Comparison of ENCODE assay signal across 8 mouse cellular contexts in the genomic region with DNA sequence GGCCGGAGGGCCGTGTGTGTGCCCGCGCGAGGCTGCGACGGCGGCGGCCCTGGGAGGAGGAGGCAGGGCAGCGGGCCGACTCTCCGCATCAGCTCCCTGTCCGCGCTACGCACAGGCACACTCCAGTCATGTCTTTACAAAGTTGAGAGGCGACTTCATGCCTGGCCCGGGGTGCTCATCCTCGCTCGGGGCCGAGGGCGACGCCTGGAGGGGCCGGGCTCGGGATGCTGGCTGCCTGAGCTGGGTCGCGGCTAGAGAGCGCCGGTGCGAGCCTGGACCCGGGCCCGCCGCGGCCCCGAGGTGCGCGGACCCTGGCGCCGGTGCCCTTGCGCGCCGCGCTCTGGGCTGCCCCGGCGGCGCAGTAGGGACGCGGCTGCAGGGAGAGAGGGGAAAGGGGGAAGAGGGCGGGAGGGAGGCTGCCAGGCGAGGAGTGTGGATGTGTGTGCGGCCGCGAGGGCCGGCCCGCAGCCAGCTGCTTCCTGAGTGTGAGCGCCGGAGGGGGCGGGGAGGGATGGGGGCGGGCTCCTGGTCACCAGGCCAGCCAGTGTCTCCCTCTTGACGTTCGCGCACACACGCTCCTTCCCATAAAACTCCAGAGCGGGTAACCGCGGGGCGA. TPM values are rescaled to one million over a fixed set of nuclear protein-coding genes. Genes with fewer than 3 reads are reported as not detected.
A peak's percentile ranks its signal among the peaks of the same experiment; 100 is the strongest.
DNase-seq lines count a peak whose midpoint lies in the region; ATAC-seq and TF ChIP-seq lines count a peak whose summit lies in the region.

A gene (minus strand): TSS at position 302 of the 616 bp plus-strand sequence.

- WGBS in heart, postnatal 0 days: under 1% methylated on average over 57 of the region's 66 CpGs
- under 1% methylated on average over 64 of the region's 66 CpGs for WGBS in neural tube, embryonic 15.5 days

- peak; percentile 70 for DNase-seq in 3T3-L1 (ENCODE audit: low read depth, low spot score)
- peak; percentile 6 for DNase-seq in T-cell, adult 2 months (ENCODE audit: low spot score)
- peak; percentile 64 for DNase-seq in fibroblast of lung, adult 2 months (ENCODE audit: low read depth)
- peak; percentile 79 for DNase-seq in heart, postnatal 0 days (ENCODE audit: low spot score)
- peak; percentile 84 to 92 for DNase-seq in kidney, postnatal 25 days
- peak; percentile 64 to 75 for DNase-seq in lung, adult 18-20 months

- peak within 1 kb of the TSS; percentile 27 for H3K9ac ChIP-seq in heart, postnatal 0 days (replicated peaks; ENCODE audit: low read depth, low read length)
- H3K9ac ChIP-seq in neural tube, embryonic 15.5 days (replicated peaks): peak within 1 kb of the TSS; percentile 56

- no peak for TF ChIP-seq CTCF in heart, postnatal 0 days (IDR thresholded peaks at IDR 0.05; ENCODE audit: low read depth)

- no peaks in the 10 kb centered on the region for H3K9me3 ChIP-seq in heart, postnatal 0 days (replicated peaks; ENCODE audit: control insufficient read depth, low read length)
- no peaks in the 10 kb centered on the region for H3K9me3 ChIP-seq in neural tube, embryonic 15.5 days (replicated peaks)

- H3K27ac ChIP-seq in heart, postnatal 0 days (ENCODE audit: low read depth): no peak within 1 kb of the TSS
- H3K27ac ChIP-seq in neural tube, embryonic 15.5 days (replicated peaks): no peak within 1 kb of the TSS; the same call in 1 of the 2 replicates

- H3K36me3 ChIP-seq in heart, postnatal 0 days (replicated peaks; ENCODE audit: control insufficient read depth, insufficient read depth, low read length): no peaks in the 10 kb centered on the region
- no peaks in the 10 kb centered on the region for H3K36me3 ChIP-seq in neural tube, embryonic 15.5 days

- no peak for TF ChIP-seq EP300 in heart, postnatal 0 days (IDR thresholded peaks at IDR 0.05; ENCODE audit: low read depth)

- peak within 1 kb of the TSS; percentile 66 for H3K4me3 ChIP-seq in heart, postnatal 0 days (ENCODE audit: low read depth, low read length)
- H3K4me3 ChIP-seq in neural tube, embryonic 15.5 days (replicated peaks): peak within 1 kb of the TSS; percentile 50

- peak; percentile 83 for ATAC-seq in heart, postnatal 0 days (ENCODE audit: insufficient read depth, low read depth)
- ATAC-seq in neural tube, embryonic 15.5 days (ENCODE audit: low FRiP score): peak; percentile 88
- ATAC-seq in megakaryocyte-erythroid progenitor cell, adult 5-6 weeks (replicated peaks; ENCODE audit: low FRiP score, low TSS enrichment, poor library complexity, severe bottlenecking): no peak

- peaks cover 6% of the 10 kb centered on the region for H3K4me1 ChIP-seq in heart, postnatal 0 days (ENCODE audit: control insufficient read depth, insufficient read depth)
- H3K4me1 ChIP-seq in neural tube, embryonic 15.5 days: peaks cover 32% of the 10 kb centered on the region

- H3K27me3 ChIP-seq in heart, postnatal 0 days (ENCODE audit: control insufficient read depth, insufficient read depth, low read length): peaks cover 13% of the 10 kb centered on the region; the same call in 1 of the 2 replicates
- peaks cover 38% of the 10 kb centered on the region for H3K27me3 ChIP-seq in neural tube, embryonic 15.5 days (replicated peaks)

- peak within 1 kb of the TSS; percentile 85 for H3K4me2 ChIP-seq in heart, postnatal 0 days (ENCODE audit: low read depth, low read length)
- H3K4me2 ChIP-seq in neural tube, embryonic 15.5 days: peak within 1 kb of the TSS; percentile 100

RNA-seq across cellular contexts. Expression of the gene that starts here (rescaled TPM):
- 8.9 and 10.0 TPM in 2 replicates for total RNA-seq in heart, postnatal 0 days (2014; rRNA removed; ENCODE audit: low replicate concordance)
- polyA plus RNA-seq in heart, postnatal 0 days (2015; fragmentation: Nextera tagmentation; extraction: Ambion mirVana): 0.25 and 0.34 TPM in 2 replicates
- polyA plus RNA-seq in neural tube, embryonic 15.5 days (2015; fragmentation: Nextera tagmentation; extraction: Ambion mirVana): 1.8 and 2.5 TPM in 2 replicates
- total RNA-seq in megakaryocyte-erythroid progenitor cell, adult 5-6 weeks (2014; fragmentation: Nextera tagmentation): 0.37 TPM in 1 of 2 replicates, not detected in the other
- 0.80 TPM in 1 of 2 replicates, not detected in the other for total RNA-seq in megakaryocyte-erythroid progenitor cell, adult 5-6 weeks (2017)

Comparison
In these comparisons a context has a peak if more than half of its experiments do, and no peak if none do; other contexts are left out.
1. DNase-seq: peak in every context shown above with its lines; median percentile 88 in kidney, postnatal 25 days; 79 in heart, postnatal 0 days; 70 in 3T3-L1; 70 in lung, adult 18-20 months; 64 in fibroblast of lung, adult 2 months; 6 in T-cell, adult 2 months.